Mouse (Mus musculus): ENCODE results near the gene Srebf2. TPM values are rescaled to one million over a fixed set of nuclear protein-coding genes. Genes with fewer than 3 reads are reported as not detected.

Gene Srebf2
- polyA plus RNA-seq, 1 experiment = 63.9 TPM

DNA sequence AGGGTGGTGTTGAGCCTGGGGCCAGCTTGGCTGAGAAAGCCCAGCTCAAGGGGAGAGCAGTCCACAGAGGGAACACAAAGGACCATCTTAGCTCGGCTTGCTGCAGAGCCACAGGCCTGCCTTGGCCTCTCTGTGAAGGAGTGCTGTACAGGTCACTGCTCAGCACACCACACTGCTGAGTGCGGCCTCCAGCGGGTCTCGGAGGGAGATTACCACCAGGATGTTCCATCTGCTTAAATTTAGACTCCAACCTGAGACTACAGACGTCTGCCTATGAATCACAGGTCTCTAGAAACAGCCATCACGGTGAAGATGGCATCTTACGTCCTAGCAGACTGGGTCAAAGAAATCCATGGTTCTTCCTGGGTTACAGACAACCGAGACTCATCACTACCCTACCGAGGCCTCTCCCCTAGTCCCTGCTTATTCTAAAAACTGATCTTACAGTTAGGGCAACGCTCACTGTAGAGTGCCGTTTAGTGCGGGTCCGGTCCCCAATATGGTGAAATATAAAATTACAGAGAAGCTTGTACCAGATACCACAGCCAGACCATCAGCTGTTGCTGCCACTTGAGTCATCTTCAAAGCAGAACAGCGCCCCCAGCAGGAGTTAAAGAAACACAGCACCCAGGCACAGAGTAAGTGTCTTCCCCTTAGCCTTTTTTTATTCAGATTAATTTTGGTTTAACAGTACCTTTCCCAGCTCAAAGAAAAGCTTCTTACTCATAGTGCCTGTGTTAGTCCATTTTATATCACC lies 74.3 kb downstream of the Srebf2 start:
- no peak overlapping the region for H3K27ac ChIP-seq (ENCODE audit: insufficient read depth, low read depth, low read length)
- H3K4me3 ChIP-seq (ENCODE audit: insufficient read depth, low read length) = no peak overlapping the region
- H3K4me1 ChIP-seq (ENCODE audit: control insufficient read depth, insufficient read depth, low read length) = peaks cover 10% of the 10 kb centered on the region
- TF ChIP-seq CTCF (IDR thresholded peaks at IDR 0.05; ENCODE audit: low read depth, low read length) = no peak
- TF ChIP-seq POLR2A (IDR thresholded peaks at IDR 0.05; ENCODE audit: borderline replicate concordance, low read depth, low read length) = no peak

- H3K4me1 ChIP-seq (ENCODE audit: control insufficient read depth, insufficient read depth, low read length) = peaks cover 10% of the 10 kb centered on the region
- no peak for TF ChIP-seq CTCF (IDR thresholded peaks at IDR 0.05; ENCODE audit: low read depth, low read length)
- TF ChIP-seq POLR2A (IDR thresholded peaks at IDR 0.05; ENCODE audit: borderline replicate concordance, low read depth, low read length) = no peak
- H3K27ac ChIP-seq (ENCODE audit: insufficient read depth, low read depth, low read length) = no peak overlapping the region
- H3K4me3 ChIP-seq (ENCODE audit: insufficient read depth, low read length) = no peak overlapping the region
Observed at GRCm38 (mm10) chr15:82223251-82223650, 76.3 kb downstream of the Srebf2 start.

DNA sequence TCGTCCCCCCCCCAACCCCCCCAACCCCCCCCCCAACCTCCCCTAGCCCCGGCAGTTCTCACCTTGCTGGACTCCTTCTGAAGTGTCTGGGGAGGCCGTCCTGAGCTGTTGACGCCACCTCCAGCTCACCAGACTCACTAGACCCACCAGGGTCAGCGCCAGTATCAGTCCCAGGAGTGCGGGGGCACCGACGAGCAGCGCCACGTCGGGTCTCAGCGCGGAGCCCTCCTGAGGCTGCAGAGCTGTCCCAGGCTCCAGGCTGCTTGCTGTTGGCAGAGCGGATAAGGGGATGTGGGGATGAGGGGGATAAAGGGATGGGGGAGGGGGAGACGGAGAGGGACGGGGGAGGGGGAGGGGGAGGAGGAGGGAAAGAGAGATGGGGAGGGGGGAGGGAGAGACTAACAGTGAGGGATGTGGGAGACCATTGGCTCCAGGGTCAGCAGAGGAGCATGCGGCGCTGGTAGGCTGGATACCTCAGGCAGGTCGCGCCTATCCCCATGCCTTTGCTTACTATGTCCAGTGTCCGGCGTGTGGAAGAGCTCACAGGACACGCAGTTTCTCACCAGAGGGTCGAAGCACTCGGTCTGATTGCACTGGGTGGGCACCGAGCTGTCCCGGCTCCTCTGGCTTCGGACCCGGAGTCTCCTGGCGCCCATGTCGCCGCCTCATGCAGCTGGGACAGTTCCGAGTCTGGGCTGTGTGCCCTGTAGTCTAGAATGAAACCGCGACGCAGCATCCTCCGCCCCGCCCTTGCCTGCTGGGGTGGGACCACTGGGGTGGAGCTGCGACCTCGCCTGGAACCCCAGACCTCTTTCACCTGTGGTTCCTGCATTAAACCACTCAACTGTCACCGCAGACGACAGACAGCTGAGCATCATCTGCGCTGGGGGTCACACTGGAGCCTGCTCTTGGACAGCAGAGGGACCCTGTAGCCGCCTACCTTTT lies 76.9 kb downstream of the Srebf2 start, which contains the start of gene Tnfrsf13c:
TSS of gene Tnfrsf13c (minus strand) at position 713 of the 945 bp plus-strand sequence.
- TF ChIP-seq CTCF (IDR thresholded peaks at IDR 0.05; ENCODE audit: low read depth, low read length) (no peak), POLR2A (IDR thresholded peaks at IDR 0.05; ENCODE audit: borderline replicate concordance, low read depth, low read length) (no peak)
- Histone ChIP-seq H3K4me3 (ENCODE audit: insufficient read depth, low read length) (peak within 1 kb of the TSS; percentile 35), H3K4me1 (ENCODE audit: control insufficient read depth, insufficient read depth, low read length) (peaks cover 7% of the 10 kb centered on the region), H3K27ac (ENCODE audit: insufficient read depth, low read depth, low read length) (no peak within 1 kb of the TSS)

DNA sequence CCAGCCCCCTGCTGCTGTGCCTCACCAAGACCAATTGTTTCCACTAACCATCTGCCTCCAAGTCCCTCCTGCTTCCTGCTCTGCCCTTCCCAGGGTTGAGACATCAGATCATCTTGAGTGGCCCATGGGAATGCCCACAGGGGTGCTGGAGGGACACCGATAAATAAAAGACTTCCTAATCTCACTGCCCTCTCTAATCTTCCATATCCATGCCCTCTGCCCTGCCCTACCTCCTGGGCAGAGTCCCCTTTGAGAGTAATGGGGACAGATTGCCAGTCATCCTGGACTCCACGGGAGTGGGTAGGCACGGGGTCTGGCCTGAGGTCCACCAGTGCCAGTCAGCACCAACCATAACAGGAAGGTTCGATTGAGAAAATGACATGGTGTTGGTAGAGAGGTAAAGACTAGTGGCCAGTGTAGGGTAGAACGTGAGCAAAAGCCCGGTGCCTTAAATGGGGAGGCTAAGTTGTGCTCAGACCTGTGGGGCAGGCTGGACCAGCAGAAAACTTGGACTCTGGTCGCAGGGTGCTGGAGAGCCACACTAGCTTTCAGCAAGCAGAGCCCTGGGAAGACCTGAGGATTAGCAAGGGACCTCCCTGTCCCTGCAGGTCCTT lies 77.7 kb downstream of the Srebf2 start:
- no peak overlapping the region for H3K4me3 ChIP-seq (ENCODE audit: insufficient read depth, low read length)
- H3K4me1 ChIP-seq (ENCODE audit: control insufficient read depth, insufficient read depth, low read length) = 0 out of 2 replicates have a peak, but pooled peaks cover 2% of the 10 kb centered on the region
- no peak for TF ChIP-seq POLR2A (IDR thresholded peaks at IDR 0.05; ENCODE audit: borderline replicate concordance, low read depth, low read length)
- TF ChIP-seq CTCF (IDR thresholded peaks at IDR 0.05; ENCODE audit: low read depth, low read length) = no peak
- no peak overlapping the region for H3K27ac ChIP-seq (ENCODE audit: insufficient read depth, low read depth, low read length)

DNA sequence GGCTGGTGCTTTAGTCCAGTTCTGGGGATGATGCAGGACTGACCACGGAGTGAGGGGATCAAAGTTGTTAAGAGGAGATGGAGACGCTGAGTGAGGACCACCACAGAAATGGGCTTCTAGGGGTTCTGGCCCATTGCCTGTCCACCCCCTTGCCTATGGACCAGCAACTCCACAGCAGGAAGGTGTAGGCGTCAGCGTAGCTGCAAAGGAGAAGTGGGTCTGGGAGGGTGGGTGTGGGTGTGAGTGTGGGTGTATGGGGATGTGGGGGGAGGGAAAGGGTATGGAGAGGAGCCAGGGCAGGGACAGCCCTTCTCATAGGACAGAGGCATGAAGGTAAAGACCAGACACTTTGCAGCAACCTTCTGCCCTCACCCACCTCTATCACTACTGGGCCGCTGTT lies 78.8 kb downstream of the Srebf2 start:
- no peak overlapping the region for H3K27ac ChIP-seq (ENCODE audit: insufficient read depth, low read depth, low read length)
- H3K4me3 ChIP-seq (ENCODE audit: insufficient read depth, low read length) = no peak overlapping the region
- TF ChIP-seq CTCF (IDR thresholded peaks at IDR 0.05; ENCODE audit: low read depth, low read length) = no peak
- no peak for TF ChIP-seq POLR2A (IDR thresholded peaks at IDR 0.05; ENCODE audit: borderline replicate concordance, low read depth, low read length)
- no peaks in the 10 kb centered on the region for H3K4me1 ChIP-seq (ENCODE audit: control insufficient read depth, insufficient read depth, low read length)

DNA sequence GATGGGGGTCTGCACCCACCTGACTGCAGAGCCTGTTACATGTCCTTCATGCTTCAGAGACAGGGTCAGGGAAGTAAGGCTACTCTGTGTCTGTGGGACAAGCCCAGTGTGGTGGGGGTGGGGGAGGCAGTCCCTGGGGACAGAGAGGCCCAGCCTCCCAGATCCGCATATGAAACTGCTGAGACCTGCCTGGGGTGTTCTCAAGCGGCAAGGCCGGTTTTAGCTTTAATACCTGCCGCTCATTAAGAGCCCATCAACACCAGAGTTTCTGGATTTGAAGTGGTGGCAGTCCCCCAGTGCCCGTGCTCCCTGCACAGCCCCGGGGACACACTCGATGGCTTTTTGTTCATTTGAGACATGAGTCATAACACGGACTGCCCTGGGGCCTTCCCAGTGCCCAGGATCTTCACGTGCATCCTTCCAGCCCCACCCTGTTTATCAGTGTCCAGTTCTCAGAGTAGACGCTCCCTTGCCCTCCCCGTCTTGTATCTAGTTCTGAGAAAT lies 82.6 kb downstream of the Srebf2 start:
- Histone ChIP-seq H3K27ac (ENCODE audit: insufficient read depth, low read depth, low read length) (no peak overlapping the region), H3K4me3 (ENCODE audit: insufficient read depth, low read length) (no peak overlapping the region), H3K4me1 (ENCODE audit: control insufficient read depth, insufficient read depth, low read length) (no peaks in the 10 kb centered on the region)
- TF ChIP-seq POLR2A (IDR thresholded peaks at IDR 0.05; ENCODE audit: borderline replicate concordance, low read depth, low read length) (no peak), CTCF (IDR thresholded peaks at IDR 0.05; ENCODE audit: low read depth, low read length) (no peak)

GRCm38 (mm10) chr15:82230098-82230611 lies 83.2 kb downstream of the Srebf2 start:
- no peak overlapping the region for H3K27ac ChIP-seq (ENCODE audit: insufficient read depth, low read depth, low read length)
- no peak overlapping the region for H3K4me3 ChIP-seq (ENCODE audit: insufficient read depth, low read length)

DNA sequence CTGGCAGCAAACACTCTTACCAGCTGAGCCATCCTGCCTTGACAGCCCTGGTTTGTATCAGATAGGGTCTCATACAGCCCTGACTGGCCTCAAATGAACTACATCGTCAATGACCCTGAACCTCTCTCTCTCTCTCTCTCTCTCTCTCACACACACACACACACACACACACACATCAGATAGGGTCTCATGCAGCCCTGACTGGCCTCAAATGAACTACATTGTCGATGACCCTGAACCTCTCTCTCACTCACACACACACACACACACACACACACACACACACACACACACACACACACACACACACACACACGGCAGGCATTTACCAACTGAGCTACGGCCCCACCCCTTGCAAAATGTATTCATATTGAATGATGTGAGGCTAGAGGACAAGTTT lies 84.1 kb downstream of the Srebf2 start:
- no peak for TF ChIP-seq CTCF (IDR thresholded peaks at IDR 0.05; ENCODE audit: low read depth, low read length)
- no peak overlapping the region for H3K27ac ChIP-seq (ENCODE audit: insufficient read depth, low read depth, low read length)
- H3K4me3 ChIP-seq (ENCODE audit: insufficient read depth, low read length) = no peak overlapping the region
- H3K4me1 ChIP-seq (ENCODE audit: control insufficient read depth, insufficient read depth, low read length) = peaks cover 3% of the 10 kb centered on the region

More at GRCm38 (mm10) chr15:82230098-82230611, 83.2 kb downstream of the Srebf2 start:
- TF ChIP-seq POLR2A (IDR thresholded peaks at IDR 0.05; ENCODE audit: borderline replicate concordance, low read depth, low read length) = no peak
- no peak for TF ChIP-seq CTCF (IDR thresholded peaks at IDR 0.05; ENCODE audit: low read depth, low read length)
- no peaks in the 10 kb centered on the region for H3K4me1 ChIP-seq (ENCODE audit: control insufficient read depth, insufficient read depth, low read length)

Data from bone marrow macrophage, adult 2 months (primary cell).